Mouse (Mus musculus) C2C12 (cell line): ENCODE measurements around the gene Dad1.

Experiments used
- MYOD1 ChIP-seq: IDR thresholded peaks from one replicate; pipeline ENCODE4 v1.6.1; 2011; ENCODE audit warnings: low read depth; ENCODE audit not compliant: control insufficient read depth, insufficient read length
- USF1 ChIP-seq: IDR thresholded peaks from one replicate; pipeline ENCODE4 v1.6.1; 2011; ENCODE audit warnings: low read depth, mild to moderate bottlenecking, control low read depth, moderate library complexity

DNA sequence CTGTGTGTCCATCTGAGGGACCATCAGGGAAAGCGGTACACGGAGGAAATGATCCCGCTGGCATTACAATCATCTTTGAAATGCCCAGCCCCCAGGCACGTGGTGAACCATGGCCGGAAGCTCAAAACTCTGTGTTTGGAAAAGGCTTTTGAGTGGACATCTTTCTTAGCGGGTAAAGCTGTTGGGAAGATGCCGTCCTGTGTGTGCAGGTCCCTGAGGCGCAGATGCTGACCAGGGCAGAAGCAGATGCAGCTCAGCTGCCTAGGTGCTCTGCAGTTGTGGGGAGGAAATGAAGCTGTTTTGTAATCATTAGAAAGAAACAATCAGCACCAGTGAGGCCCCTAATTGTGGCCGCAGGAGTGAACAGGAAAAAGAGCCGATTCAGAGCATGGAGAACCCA is 39.0 kb downstream of the Dad1 start:
- TF ChIP-seq MYOD1 (no peak), USF1 (no peak)
